Mouse (Mus musculus) v-Abl transformed pro-B cells (cell line): Measurements from ENCODE around the gene Adprm.

Experiments
- in situ Hi-C, 2 experiments: fragments of 400-800 bp; cut with MboI; formaldehyde crosslinking; loops; one replicate each; pipeline ENCODE4 v1.15.1; 2025; ENCODE audit not compliant: unreplicated experiment in 2 of 2

Adprm gene

DNA sequence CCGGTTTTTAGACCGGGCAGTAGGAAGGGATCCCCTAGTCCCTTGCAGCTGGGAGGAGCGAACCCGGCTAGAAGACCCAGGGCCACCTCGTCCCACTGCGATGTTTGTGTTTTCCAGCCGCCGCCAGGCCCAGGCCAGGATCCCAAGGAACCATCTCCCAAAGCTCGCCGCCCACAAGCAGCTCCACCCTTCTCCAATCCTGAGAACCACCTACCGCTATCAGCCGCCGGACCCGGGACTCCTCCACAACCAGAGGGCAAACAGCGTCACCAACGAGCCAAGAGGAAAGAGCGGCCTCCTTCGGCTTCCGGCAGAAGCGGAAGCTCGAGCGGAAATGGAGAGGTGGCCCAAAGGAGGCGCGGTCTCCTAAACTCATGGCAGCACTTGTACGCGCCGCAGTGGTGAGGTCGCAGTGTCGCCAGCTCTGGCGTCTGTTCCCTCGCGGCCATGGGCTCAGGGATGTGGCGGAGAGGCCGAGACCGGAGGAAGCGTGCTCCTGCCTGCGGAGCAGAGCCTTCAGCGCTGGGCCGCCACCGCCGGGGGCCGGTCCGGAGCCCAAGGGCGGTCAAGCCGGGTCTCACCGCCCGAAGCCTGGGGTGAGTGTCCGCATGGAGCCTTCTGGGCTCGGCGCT lies at the start of gene Adprm, which contains the start of gene Sco1:
Gene Adprm (minus strand): TSS at position 274 of the 632 bp plus-strand sequence.
Gene Sco1 (plus strand): TSS at position 350 of the 632 bp plus-strand sequence.
- in situ Hi-C loops: no loop called here

- in situ Hi-C loops: no loop called here
Observed at GRCm38 (mm10) chr11:67101713-67102112, 49.3 kb upstream of the Adprm start.

GRCm38 (mm10) chr11:67100169-67100568 lies 47.8 kb upstream of the Adprm start:
- in situ Hi-C loops: no loop called here

DNA sequence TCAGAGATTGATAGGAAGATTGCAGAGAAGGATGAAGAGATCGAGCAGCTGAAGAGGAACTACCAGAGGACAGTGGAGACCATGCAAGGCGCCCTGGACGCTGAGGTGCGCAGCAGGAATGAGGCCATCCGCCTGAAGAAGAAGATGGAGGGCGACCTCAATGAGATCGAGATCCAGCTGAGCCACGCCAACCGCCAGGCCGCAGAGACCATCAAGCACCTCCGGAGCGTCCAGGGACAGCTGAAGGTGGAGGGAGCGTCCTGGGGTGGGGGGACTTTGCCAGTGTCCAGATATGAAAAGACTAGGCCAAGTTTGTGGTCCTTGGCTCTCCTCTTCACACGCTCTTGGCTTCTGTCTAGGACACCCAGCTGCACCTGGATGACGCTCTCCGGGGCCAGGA lies 46.8 kb upstream of the Adprm start:
- in situ Hi-C loops: loop anchor here in 1 of 2 experiments (25.0 kb wide), 1 partner anchor 1912 kb away; no protein-coding TSS in a partner anchor

DNA sequence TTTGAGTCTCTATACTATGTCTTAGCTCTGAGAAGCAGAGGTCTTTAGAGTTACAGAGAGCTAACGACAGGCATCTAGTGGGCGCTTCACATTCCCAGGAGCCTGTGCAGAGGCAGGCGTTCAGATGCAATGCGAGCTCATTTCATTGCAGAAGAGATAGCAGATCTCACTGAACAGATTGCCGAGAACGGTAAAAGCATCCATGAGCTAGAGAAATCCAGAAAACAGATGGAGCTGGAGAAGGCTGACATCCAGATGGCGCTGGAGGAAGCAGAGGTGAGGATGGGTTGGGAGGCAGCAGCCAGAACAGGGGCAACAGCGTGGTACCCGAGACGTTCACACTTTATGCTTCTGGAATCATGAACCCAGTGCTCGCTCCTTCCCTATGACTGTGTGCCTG lies 46.0 kb upstream of the Adprm start:
- in situ Hi-C loops: loop anchor here in 1 of 2 experiments (25.0 kb wide), 1 partner anchor 1911 kb away; no protein-coding TSS in a partner anchor

DNA sequence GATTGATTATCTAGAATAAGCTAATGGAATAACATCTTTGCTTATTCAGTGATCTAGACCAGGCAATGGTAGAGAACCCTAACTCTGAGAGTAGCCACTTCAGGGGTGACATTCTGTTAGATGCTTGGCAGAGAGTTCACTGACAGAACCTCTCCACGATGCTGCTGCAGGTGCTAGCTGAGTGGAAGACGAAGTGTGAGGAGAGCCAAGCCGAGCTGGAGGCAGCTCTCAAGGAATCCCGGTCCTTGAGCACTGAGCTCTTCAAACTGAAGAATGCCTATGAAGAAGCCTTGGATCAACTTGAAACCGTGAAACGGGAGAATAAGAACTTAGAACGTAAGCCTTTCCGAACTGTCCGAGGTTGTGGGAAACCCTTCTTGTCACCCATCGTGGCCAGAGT lies 45.3 kb upstream of the Adprm start:
- in situ Hi-C loops: loop anchor here in 1 of 2 experiments (25.0 kb wide), 1 partner anchor 1910 kb away; no protein-coding TSS in a partner anchor

DNA sequence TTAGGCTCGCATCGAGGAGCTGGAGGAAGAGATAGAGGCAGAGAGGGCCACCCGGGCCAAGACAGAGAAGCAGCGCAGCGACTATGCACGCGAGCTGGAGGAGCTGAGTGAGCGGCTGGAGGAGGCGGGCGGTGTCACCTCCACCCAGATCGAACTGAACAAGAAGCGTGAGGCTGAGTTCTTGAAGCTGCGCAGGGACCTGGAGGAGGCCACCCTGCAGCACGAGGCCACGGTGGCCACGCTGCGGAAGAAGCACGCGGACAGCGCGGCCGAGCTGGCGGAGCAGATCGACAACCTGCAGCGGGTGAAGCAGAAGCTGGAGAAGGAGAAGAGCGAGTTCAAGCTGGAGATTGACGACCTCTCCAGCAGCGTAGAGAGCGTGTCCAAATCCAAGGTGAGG lies 42.1 kb upstream of the Adprm start:
- in situ Hi-C loops: loop anchor here in 1 of 2 experiments (25.0 kb wide), 1 partner anchor 1907 kb away; no protein-coding TSS in a partner anchor

DNA sequence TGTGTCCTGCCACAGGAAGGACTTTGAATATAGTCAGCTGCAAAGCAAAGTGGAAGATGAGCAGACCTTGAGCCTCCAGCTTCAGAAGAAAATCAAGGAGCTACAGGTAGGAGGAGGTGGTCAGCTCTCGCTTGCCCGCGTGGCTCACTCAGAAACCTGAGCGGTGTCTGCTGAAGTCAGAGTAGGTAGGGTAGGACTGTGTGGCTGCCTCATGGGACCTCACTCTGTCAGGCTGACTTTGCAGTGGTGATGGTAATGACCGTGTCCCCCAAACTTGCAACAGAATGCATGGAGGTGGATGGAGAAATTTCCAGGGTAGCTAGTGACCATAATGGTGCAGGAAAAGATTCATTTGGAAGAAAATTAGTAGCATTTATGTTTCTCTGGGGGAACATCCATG lies 41.3 kb upstream of the Adprm start:
- in situ Hi-C loops: loop anchor here in 1 of 2 experiments (25.0 kb wide), 1 partner anchor 1906 kb away; no protein-coding TSS in a partner anchor

- in situ Hi-C loops: loop anchor here in 1 of 2 experiments (25.0 kb wide), 1 partner anchor 1906 kb away; no protein-coding TSS in a partner anchor
Observed at GRCm38 (mm10) chr11:67093201-67093600, 40.8 kb upstream of the Adprm start.

GRCm38 (mm10) chr11:67092354-67092753 lies 40.0 kb upstream of the Adprm start:
- in situ Hi-C loops: loop anchor here in 1 of 2 experiments (25.0 kb wide), 1 partner anchor 1905 kb away; no protein-coding TSS in a partner anchor

DNA sequence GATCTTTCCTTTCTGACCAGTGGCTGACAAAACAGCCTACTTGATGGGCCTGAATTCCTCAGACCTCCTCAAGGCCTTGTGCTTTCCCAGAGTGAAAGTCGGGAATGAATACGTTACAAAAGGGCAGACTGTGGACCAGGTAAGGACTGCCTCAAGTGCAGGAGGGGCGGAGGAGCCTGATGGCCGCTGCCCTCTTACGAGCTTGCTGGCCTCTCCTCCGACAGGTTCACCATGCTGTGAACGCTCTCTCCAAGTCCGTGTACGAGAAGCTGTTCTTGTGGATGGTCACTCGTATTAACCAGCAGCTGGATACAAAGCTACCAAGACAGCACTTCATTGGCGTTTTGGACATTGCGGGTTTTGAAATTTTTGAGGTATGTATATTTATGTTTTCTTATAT lies 34.8 kb upstream of the Adprm start:
- in situ Hi-C loops: loop anchor here (5.0 to 25.0 kb wide), 2 partner anchors 180 to 1900 kb away; no protein-coding TSS in a partner anchor

DNA sequence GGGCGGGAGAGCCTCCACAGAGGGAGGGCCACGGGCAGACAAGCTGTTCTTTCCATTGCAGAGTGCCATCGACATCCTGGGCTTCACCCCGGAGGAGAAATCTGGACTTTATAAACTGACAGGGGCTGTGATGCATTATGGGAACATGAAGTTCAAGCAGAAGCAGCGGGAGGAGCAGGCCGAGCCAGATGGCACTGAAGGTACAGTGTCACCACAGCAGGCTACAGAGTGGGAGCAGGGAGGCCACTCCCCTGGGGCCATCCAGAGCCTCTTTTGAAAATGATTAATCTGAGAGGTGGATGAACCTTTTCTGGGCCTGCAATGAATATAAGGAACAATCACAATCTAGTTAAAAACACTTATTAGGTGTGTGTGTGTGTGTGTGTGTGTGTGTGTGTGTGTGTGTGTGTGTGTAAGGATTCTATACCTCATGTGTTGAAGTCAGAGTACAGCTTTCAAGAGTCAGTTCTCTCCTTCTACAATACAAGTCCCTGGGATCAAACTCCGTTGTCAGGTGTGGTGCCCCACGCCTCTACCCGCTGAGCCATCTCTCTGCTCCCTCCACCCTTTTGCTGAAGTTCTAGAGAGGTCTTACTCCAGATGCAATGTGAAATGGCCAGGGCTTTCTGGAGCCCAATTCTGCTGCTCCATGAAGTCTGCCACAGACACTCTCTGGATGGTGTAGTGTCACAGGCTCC lies 34.2 kb upstream of the Adprm start:
- in situ Hi-C loops: loop anchor here (5.0 to 25.0 kb wide), 2 partner anchors 179 to 1899 kb away; no protein-coding TSS in a partner anchor

DNA sequence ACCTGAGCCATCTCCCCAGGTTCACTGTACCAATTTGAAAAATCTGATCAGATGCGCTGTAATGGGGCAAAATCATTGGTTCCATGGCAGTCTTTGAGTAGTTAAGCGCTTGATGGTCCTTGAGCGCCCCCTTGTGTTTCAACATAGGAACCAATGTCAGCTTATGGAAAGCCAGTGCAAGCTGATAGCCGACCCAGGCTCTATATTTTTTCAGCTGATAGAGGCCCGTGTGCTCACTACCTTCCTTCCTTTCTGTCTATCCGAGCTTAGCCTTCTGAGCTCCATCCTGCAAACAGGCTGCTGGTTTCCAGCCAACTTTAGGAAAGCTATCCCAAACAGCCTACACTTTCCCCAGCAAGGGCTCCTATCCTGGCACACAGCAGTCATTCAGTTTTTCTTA lies 33.1 kb upstream of the Adprm start:
- in situ Hi-C loops: loop anchor here (5.0 to 25.0 kb wide), 2 partner anchors 178 to 1898 kb away; no protein-coding TSS in a partner anchor

DNA sequence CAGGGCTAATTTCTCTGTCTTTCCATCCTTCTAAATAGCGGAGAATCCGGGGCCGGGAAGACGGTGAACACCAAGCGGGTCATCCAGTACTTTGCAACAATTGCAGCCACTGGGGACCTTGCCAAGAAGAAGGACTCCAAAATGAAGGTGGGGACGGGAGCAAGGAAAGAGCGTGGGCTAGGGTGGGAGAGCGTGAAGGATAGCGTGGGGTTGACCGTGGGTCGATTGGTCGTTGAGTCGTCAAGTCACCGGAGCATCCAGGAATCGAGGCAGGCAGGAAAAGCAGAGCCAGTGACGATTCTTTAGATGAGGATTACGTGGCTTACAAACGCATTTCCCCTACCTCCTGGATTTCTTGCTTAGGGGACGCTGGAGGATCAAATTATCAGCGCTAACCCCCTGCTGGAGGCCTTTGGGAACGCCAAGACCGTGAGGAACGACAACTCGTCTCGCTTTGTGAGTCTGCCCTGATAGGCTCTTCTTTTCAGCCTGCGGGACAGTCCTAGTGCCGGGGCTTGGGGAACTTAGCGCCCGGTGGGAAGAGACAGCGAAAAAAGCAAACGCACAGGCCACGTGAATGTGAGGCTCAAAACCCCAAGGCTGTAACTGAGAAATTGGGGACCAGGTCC lies 31.4 kb upstream of the Adprm start:
- in situ Hi-C loops: loop anchor here (5.0 to 25.0 kb wide), 3 partner anchors 57 to 1897 kb away; partner anchors contain the start of gene Tmem220 (in 2 of the 2)

GRCm38 (mm10) chr11:67083239-67083638 lies 30.8 kb upstream of the Adprm start:
- in situ Hi-C loops: loop anchor here (5.0 to 25.0 kb wide), 3 partner anchors 56 to 1896 kb away; partner anchors contain the start of gene Tmem220 (in 2 of the 2)

DNA sequence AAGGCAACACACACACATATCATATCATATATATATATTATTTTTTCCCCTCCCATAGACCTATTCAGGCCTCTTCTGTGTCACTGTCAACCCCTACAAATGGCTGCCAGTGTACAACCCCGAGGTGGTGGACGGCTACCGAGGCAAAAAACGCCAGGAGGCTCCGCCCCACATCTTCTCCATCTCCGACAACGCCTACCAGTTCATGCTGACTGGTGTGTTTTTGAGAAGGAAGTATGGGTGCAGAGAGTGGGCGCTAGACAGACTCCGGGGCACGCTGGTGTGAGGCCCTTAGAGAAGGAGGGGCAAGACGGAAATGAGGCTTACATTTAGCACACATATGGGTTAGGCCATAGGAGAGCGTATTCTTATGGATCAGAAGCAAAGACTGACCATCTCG lies 30.4 kb upstream of the Adprm start:
- in situ Hi-C loops: loop anchor here (5.0 to 25.0 kb wide), 3 partner anchors 55 to 1895 kb away; partner anchors contain the start of gene Tmem220 (in 2 of the 2)

GRCm38 (mm10) chr11:67082188-67082587 lies 29.8 kb upstream of the Adprm start:
- in situ Hi-C loops: loop anchor here (5.0 to 25.0 kb wide), 3 partner anchors 55 to 1895 kb away; partner anchors contain the start of gene Tmem220 (in 2 of the 2)

GRCm38 (mm10) chr11:67081125-67081649 lies 28.8 kb upstream of the Adprm start:
- in situ Hi-C loops: loop anchor here (5.0 to 25.0 kb wide), 3 partner anchors 54 to 1894 kb away; partner anchors contain the start of gene Tmem220 (in 2 of the 2)

GRCm38 (mm10) chr11:67080168-67080567 lies 27.8 kb upstream of the Adprm start:
- in situ Hi-C loops: loop anchor here (5.0 to 25.0 kb wide), 3 partner anchors 53 to 1893 kb away; partner anchors contain the start of gene Tmem220 (in 2 of the 2)

DNA sequence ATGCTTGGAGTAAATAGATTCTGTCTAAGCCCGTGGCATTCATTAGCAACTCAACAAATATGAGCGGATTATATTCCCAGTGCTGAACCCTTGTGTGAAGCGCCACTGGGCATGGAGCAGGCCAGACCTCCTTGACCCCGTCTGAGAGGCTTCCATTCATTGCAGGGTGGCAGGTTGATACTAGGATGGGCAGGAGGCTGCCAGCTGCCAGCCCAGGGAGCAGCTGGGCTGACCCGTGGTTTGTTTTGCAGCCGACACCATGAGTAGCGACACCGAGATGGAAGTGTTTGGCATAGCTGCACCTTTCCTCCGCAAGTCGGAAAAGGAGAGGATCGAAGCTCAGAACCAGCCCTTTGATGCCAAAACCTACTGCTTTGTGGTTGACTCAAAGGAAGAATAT lies 27.3 kb upstream of the Adprm start:
- in situ Hi-C loops: loop anchor here (5.0 to 25.0 kb wide), 3 partner anchors 52 to 1892 kb away; partner anchors contain the start of gene Tmem220 (in 2 of the 2)
